Mouse (Mus musculus) stomach, embryonic 16.5 days (tissue): ENCODE data around the gene Lrrc23. TPM values are rescaled to one million over a fixed set of nuclear protein-coding genes. Genes with fewer than 3 reads are reported as not detected.

ENCODE experiments used
- ATAC-seq: fragments of 200-750 bp; cut with Nextera tagmentation; 2 replicates; pipeline ENCODE4 v1.8.0; 2017; ENCODE audit warnings: moderate number of reproducible peaks, moderate TSS enrichment; ENCODE audit not compliant: insufficient read depth, low FRiP score
- H3K27ac ChIP-seq: fragments of 300-500 bp; sonication (generic); 2 replicates; pipeline ENCODE4 v1.5.1; 2014; ENCODE audit warnings: low read length
- H3K27me3 ChIP-seq: fragments of 300-500 bp; sonication (generic); 2 replicates; pipeline ENCODE4 v1.6.1; 2014; ENCODE audit warnings: low read length, control low read depth, mixed read lengths; ENCODE audit not compliant: control insufficient read depth, insufficient read depth
- H3K36me3 ChIP-seq: fragments of 300-500 bp; sonication (generic); 2 replicates; pipeline ENCODE4 v1.6.1; 2014; ENCODE audit warnings: low read length; ENCODE audit not compliant: control insufficient read depth, insufficient read depth
- H3K4me1 ChIP-seq: fragments of 300-500 bp; sonication (generic); 2 replicates; pipeline ENCODE4 v1.6.1; 2014; ENCODE audit warnings: low read length, control low read depth, mixed read lengths; ENCODE audit not compliant: control insufficient read depth, insufficient read depth
- H3K4me2 ChIP-seq: fragments of 300-500 bp; sonication (generic); 2 replicates; pipeline ENCODE4 v1.6.1; 2014; ENCODE audit warnings: low read depth, low read length, mixed read lengths
- H3K4me3 ChIP-seq: fragments of 300-500 bp; sonication (generic); replicated peaks from 2 replicates; pipeline ENCODE4 v1.5.1; 2014; ENCODE audit warnings: mild to moderate bottlenecking, low read length
- H3K9ac ChIP-seq: fragments of 300-500 bp; sonication (generic); 2 replicates; pipeline ENCODE4 v1.6.1; 2014; ENCODE audit warnings: low read length
- H3K9me3 ChIP-seq: fragments of 300-500 bp; sonication (generic); replicated peaks from 2 replicates; pipeline ENCODE4 v1.6.1; 2016; ENCODE audit warnings: low read length, control low read depth; ENCODE audit not compliant: control insufficient read depth
- WGBS: fragments of 180-500 bp; shearing (Covaris S2); extraction: QIAGEN DNeasy Blood & Tissue Kit; methylation state at CpG from one replicate; pipeline ENCODE4 v1.1.7; 2014; 5-methylcytosine and 5-hydroxymethylcytosine counted together
- polyA plus RNA-seq: library from polyadenylated mRNA; unstranded; fragments of >200 nt; fragmentation: Nextera tagmentation; extraction: Ambion mirVana; gene quantifications from 2 replicates; pipeline ENCODE4 v1.2.1, GENCODE M21; 2015

The Lrrc23 gene
- polyA plus RNA-seq, 1 experiment from 2014 or later, result 0.53 TPM

DNA sequence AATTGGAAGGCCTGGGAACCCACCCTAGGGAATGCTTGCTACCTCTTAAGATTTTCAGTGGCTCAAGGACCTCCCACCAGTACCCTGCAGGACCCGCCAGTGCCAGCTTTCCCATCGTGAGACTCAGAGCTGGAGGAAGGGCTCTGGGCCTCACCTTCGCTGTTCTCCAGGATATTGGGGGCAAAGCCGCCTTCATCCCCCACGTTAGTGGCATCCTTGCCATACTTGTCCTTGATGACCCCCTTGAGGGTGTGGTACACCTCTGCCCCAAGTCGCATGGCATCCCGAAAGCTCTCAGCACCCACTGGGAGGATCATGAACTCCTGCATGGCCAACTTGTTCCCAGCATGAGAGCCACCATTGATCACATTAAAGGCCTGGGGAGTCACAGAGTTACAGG, 13.6 kb downstream of the Lrrc23 start:
- no peak for ATAC-seq
- H3K27me3 ChIP-seq, result no peaks in the 10 kb centered on the region
- peaks cover 15% of the 10 kb centered on the region for H3K4me1 ChIP-seq
- no peaks in the 10 kb centered on the region for H3K9me3 ChIP-seq
- H3K4me3 ChIP-seq, result no peak overlapping the region
- 82% methylated on average over 7 of the region's 7 CpGs for WGBS
- no peak overlapping the region for H3K27ac ChIP-seq
- H3K4me2 ChIP-seq, result no peak overlapping the region
- H3K36me3 ChIP-seq, result no peaks in the 10 kb centered on the region
- no peak overlapping the region for H3K9ac ChIP-seq

GRCm38 (mm10) chr6:124759259-124759658, 20.3 kb downstream of the Lrrc23 start:
- H3K4me3 ChIP-seq, result peak overlapping the region; percentile 70; the same call in 1 of the 2 replicates
- 6% methylated on average over 5 of the region's 5 CpGs for WGBS
- 0 out of 2 replicates have a peak, but pooled peaks have one; percentile 9 for ATAC-seq
- peak overlapping the region; percentile 95 for H3K27ac ChIP-seq
- no peaks in the 10 kb centered on the region for H3K9me3 ChIP-seq
- no peaks in the 10 kb centered on the region for H3K36me3 ChIP-seq
- peak overlapping the region; percentile 98 for H3K9ac ChIP-seq
- no peaks in the 10 kb centered on the region for H3K27me3 ChIP-seq
- peak overlapping the region; percentile 82 for H3K4me2 ChIP-seq
- peaks cover 27% of the 10 kb centered on the region for H3K4me1 ChIP-seq

- peak overlapping the region; percentile 82 for H3K4me2 ChIP-seq
- H3K9me3 ChIP-seq, result no peaks in the 10 kb centered on the region
- H3K27ac ChIP-seq, result peak overlapping the region; percentile 95
- H3K4me1 ChIP-seq, result peaks cover 30% of the 10 kb centered on the region
- H3K27me3 ChIP-seq, result no peaks in the 10 kb centered on the region
- peak overlapping the region; percentile 98 for H3K9ac ChIP-seq
- peak overlapping the region; percentile 70; the same call in 1 of the 2 replicates for H3K4me3 ChIP-seq
- no peaks in the 10 kb centered on the region for H3K36me3 ChIP-seq
- ATAC-seq, result no peak
- WGBS, result 57% methylated on average over 2 of the region's 2 CpGs
Observed at GRCm38 (mm10) chr6:124758849-124759232, 20.7 kb downstream of the Lrrc23 start.

DNA sequence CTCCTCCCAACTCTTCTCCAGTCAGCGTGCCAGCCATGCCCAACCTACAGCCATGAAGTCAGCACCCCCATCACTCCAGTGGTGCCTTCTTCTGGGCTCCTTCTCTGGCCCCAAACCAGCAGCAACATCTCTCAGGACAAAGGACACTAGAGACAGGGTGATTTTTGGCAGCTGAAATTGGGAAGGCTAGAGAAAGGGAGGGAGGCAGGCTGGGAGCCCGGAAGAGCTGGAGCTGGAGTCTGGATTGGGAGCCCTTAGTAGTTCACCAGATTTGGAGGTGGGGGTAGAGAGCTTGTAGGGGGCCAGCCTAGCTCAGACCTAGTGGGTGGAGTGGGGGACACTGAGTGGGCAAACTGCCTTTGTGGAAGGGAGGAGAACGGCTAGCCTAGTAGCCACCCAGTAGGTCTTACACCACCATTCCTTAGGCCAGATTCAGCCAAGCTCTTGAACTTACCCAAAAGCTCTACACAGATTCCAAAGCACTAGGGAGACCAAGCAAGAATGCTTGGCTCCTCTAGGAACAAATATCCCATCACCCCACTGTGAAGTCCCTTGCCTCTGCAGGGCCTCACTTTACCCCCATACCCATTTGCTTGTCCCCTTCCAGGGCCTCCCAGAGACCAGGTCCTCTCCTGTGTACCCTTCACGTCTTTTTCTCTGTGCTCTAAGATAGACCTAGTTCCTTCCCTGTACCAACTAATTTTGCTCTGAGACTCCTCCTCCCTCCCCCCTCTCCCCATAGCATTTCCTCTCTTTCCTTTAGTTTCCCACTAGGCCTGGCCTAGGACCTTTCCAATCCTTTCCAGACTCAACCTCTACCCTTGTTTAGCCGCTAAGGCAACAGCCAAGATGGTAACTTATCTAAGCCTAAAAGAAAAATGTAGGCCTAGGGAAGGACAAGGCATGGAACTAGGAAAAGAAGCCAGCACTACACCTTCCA, 21.3 kb downstream of the Lrrc23 start:
- Histone ChIP-seq H3K4me3 (peak overlapping the region; percentile 70), H3K36me3 (no peaks in the 10 kb centered on the region), H3K4me2 (peak overlapping the region; percentile 82), H3K4me1 (peaks cover 32% of the 10 kb centered on the region), H3K27me3 (no peaks in the 10 kb centered on the region), H3K9ac (peak overlapping the region; percentile 98), H3K9me3 (no peaks in the 10 kb centered on the region), H3K27ac (peak overlapping the region; percentile 95)
- WGBS, result 35% methylated on average over 5 of the region's 5 CpGs
- ATAC-seq, result peak; percentile 26

GRCm38 (mm10) chr6:124757351-124757880, 22.1 kb downstream of the Lrrc23 start:
- ATAC-seq, result no peak
- Histone ChIP-seq H3K9ac (peak overlapping the region; percentile 98), H3K4me1 (peaks cover 32% of the 10 kb centered on the region), H3K4me2 (peak overlapping the region; percentile 82), H3K36me3 (no peaks in the 10 kb centered on the region), H3K27ac (peak overlapping the region; percentile 95), H3K4me3 (peak overlapping the region; percentile 70), H3K27me3 (no peaks in the 10 kb centered on the region), H3K9me3 (no peaks in the 10 kb centered on the region)
- 7% methylated on average over 5 of the region's 5 CpGs for WGBS

- H3K9me3 ChIP-seq, result no peaks in the 10 kb centered on the region
- WGBS, result 1% methylated on average over 52 of the region's 54 CpGs
Observed at GRCm38 (mm10) chr6:124756652-124757350, 22.7 kb downstream of the Lrrc23 start.

DNA sequence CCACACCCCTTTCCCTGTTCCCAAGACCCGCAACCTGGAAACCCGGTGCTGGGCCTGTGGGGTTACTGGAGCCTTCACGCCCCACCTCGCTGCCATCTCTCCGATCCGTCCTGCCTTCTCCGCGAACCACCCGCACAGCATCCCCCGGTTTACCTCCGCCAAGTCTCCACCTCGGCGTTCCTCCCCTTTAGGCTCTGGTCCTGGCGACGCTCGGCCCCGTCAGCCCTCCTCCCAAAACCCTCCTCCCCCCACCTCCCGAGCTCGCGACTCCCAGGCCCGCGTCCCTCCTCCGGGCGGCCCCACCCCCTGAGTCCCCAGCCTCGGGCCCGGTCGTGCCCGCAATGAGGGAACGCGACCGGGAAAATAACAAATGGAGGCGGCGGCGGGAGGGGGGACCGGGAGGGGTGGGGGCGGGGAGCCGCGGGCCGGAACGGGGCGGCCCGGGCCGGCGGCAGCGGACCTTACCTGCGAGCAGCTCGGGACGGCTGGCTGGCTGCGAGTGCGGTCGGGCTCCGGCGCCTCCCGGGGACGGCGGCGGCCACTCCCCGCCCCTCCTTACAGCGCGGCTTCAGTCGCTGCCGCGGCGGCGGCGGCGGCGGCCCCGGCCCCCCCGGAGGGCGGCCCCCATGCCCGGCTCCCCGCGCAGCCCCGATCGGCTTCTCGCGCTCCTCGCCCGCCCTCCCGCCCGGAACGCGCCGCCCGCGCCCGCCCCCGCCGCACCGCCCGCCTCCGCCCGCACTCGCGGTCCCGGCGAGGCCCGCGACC, 23.5 kb downstream of the Lrrc23 start, which contains the start of the genes Gm45234 and Atn1:
Gene Gm45234, minus strand, starts transcription at position 191 of the 765 bp plus-strand sequence.
Gene Atn1, minus strand, starts transcription at position 694 of the 765 bp plus-strand sequence.
- peak; percentile 67 for ATAC-seq
- Histone ChIP-seq H3K4me3 (peak within 1 kb of the TSS; percentile 70), H3K9me3 (no peaks in the 10 kb centered on the region), H3K27ac (peak within 1 kb of the TSS; percentile 95), H3K36me3 (no peaks in the 10 kb centered on the region), H3K27me3 (no peaks in the 10 kb centered on the region), H3K9ac (peak within 1 kb of the TSS; percentile 98), H3K4me2 (peak within 1 kb of the TSS; percentile 82), H3K4me1 (peaks cover 32% of the 10 kb centered on the region)
- under 1% methylated on average over 77 of the region's 100 CpGs for WGBS

More at GRCm38 (mm10) chr6:124756652-124757350, 22.7 kb downstream of the Lrrc23 start:
- Histone ChIP-seq H3K27me3 (no peaks in the 10 kb centered on the region), H3K4me2 (peak overlapping the region; percentile 82), H3K36me3 (no peaks in the 10 kb centered on the region), H3K27ac (peak overlapping the region; percentile 95), H3K4me1 (peaks cover 32% of the 10 kb centered on the region), H3K4me3 (peak overlapping the region; percentile 70), H3K9ac (peak overlapping the region; percentile 98)
- peak; percentile 84 for ATAC-seq

DNA sequence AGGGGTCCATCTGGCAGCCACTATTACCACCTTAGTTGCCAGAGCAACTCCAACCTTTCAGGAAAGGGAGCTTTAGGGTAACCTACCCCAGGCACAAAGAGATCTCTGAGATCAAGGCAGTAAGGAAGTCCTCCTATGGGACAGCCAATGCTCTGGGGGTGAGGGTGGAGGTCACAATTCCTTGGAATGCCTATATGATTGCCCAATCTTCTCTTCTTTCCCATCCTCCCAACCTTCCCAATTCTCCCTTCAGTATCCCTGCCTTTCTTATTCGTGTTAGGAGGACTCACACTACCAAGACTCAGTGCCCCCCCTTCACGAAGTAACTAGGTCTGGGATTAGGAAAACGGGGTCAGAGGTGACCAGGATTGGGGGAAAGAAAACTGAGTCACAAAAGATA, 24.2 kb downstream of the Lrrc23 start:
- 6% methylated on average over 3 of the region's 3 CpGs for WGBS
- no peaks in the 10 kb centered on the region for H3K27me3 ChIP-seq
- no peaks in the 10 kb centered on the region for H3K36me3 ChIP-seq
- H3K4me2 ChIP-seq, result peak overlapping the region; percentile 82
- peak overlapping the region; percentile 98 for H3K9ac ChIP-seq
- no peaks in the 10 kb centered on the region for H3K9me3 ChIP-seq
- H3K27ac ChIP-seq, result peak overlapping the region; percentile 95
- H3K4me3 ChIP-seq, result peak overlapping the region; percentile 70
- ATAC-seq, result no peak
- H3K4me1 ChIP-seq, result peaks cover 32% of the 10 kb centered on the region
